In the genomic region with DNA sequence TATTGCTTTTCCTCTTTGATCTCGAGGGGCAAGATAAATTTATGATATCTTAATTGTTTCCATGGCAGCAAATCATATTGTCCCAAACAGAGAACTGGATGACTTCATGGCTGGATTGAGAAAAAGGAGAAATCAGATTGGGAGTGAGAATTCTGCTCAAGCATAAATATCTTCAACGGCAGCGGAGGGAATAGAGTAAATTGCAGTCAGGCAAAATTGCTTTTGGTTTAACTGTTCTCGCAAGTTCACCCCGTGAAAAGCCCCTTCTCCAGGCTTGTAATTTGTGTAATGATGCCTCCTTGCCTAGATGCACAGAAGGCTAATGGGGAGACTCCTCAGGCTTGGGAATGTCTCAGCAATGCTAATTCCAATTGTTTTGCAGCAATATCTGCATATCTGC, we compare ENCODE assay signal across 7 mouse cellular contexts.
DNase-seq lines count a peak whose midpoint lies in the region; ATAC-seq and TF ChIP-seq lines count a peak whose summit lies in the region.

No protein-coding gene starts in this region.

- H3K9me3 ChIP-seq in forebrain, embryonic 14.5 days (replicated peaks; ENCODE audit: control insufficient read depth, low read length) = no peaks in the 10 kb centered on the region
- no peaks in the 10 kb centered on the region for H3K9me3 ChIP-seq in hindbrain, embryonic 15.5 days
- no peaks in the 10 kb centered on the region for H3K9me3 ChIP-seq in neural tube, embryonic 12.5 days

- TF ChIP-seq CTCF in layer of hippocampus, adult 2 months (conservative IDR thresholded peaks at IDR 0.05) = no peak

- H3K4me3 ChIP-seq in layer of hippocampus, adult 2 months = peak overlapping the region; percentile 44
- no peak overlapping the region for H3K4me3 ChIP-seq in forebrain, embryonic 14.5 days (ENCODE audit: low read depth, low read length)
- peak overlapping the region; percentile 4; the same call in 1 of the 2 replicates for H3K4me3 ChIP-seq in hindbrain, embryonic 15.5 days
- H3K4me3 ChIP-seq in neural tube, embryonic 12.5 days = no peak overlapping the region

- H3K4me1 ChIP-seq in forebrain, embryonic 14.5 days (ENCODE audit: control insufficient read depth, insufficient read depth, low read length) = peaks cover 11% of the 10 kb centered on the region
- H3K4me1 ChIP-seq in hindbrain, embryonic 15.5 days (replicated peaks) = peaks cover 29% of the 10 kb centered on the region
- peaks cover 16% of the 10 kb centered on the region; the same call in 1 of the 2 replicates for H3K4me1 ChIP-seq in neural tube, embryonic 12.5 days

- H3K9ac ChIP-seq in forebrain, embryonic 14.5 days (ENCODE audit: low read length) = no peak overlapping the region
- H3K9ac ChIP-seq in hindbrain, embryonic 15.5 days = 0 out of 2 replicates have a peak overlapping the region, but pooled peaks have one; percentile 11
- no peak overlapping the region for H3K9ac ChIP-seq in neural tube, embryonic 12.5 days

- intact Hi-C loops in left cerebral cortex, postnatal 4 days (cut with DNase I) = no loop called here

- H3K36me3 ChIP-seq in forebrain, embryonic 14.5 days (ENCODE audit: control insufficient read depth, insufficient read depth, low read length) = no peaks in the 10 kb centered on the region
- no peaks in the 10 kb centered on the region for H3K36me3 ChIP-seq in hindbrain, embryonic 15.5 days
- H3K36me3 ChIP-seq in neural tube, embryonic 12.5 days = no peaks in the 10 kb centered on the region

- WGBS in forebrain, embryonic 14.5 days = 37% methylated on average over 5 of the region's 5 CpGs
- 26% methylated on average over 5 of the region's 5 CpGs for WGBS in hindbrain, embryonic 15.5 days
- 24% methylated on average over 5 of the region's 5 CpGs for WGBS in neural tube, embryonic 12.5 days

- peak overlapping the region; percentile 46; the same call in 1 of the 2 replicates for H3K27ac ChIP-seq in layer of hippocampus, adult 2 months
- no peak overlapping the region for H3K27ac ChIP-seq in forebrain, embryonic 14.5 days (ENCODE audit: low read depth, low read length)
- H3K27ac ChIP-seq in hindbrain, embryonic 15.5 days (replicated peaks) = peak overlapping the region; percentile 82
- H3K27ac ChIP-seq in neural tube, embryonic 12.5 days = no peak overlapping the region

- no peaks in the 10 kb centered on the region for H3K27me3 ChIP-seq in forebrain, embryonic 14.5 days (replicated peaks; ENCODE audit: control insufficient read depth, insufficient read depth, low read length)
- H3K27me3 ChIP-seq in hindbrain, embryonic 15.5 days = no peaks in the 10 kb centered on the region
- H3K27me3 ChIP-seq in neural tube, embryonic 12.5 days (replicated peaks) = no peaks in the 10 kb centered on the region

- H3K4me2 ChIP-seq in forebrain, embryonic 14.5 days (ENCODE audit: low read length) = peak overlapping the region; percentile 28
- H3K4me2 ChIP-seq in hindbrain, embryonic 15.5 days = peak overlapping the region; percentile 43
- peak overlapping the region; percentile 48 for H3K4me2 ChIP-seq in neural tube, embryonic 12.5 days (replicated peaks)

- peak; percentile 47; the same call in 1 of the 2 replicates for ATAC-seq in forebrain, embryonic 14.5 days
- ATAC-seq in hindbrain, embryonic 15.5 days (ENCODE audit: low FRiP score, low read depth) = peak; percentile 37; the same call in 1 of the 2 replicates
- no peak for ATAC-seq in neural tube, embryonic 12.5 days (ENCODE audit: low FRiP score, low read depth)

- no peak for DNase-seq in layer of hippocampus, adult 2 months (ENCODE audit: low spot score in 2 of 2)
- DNase-seq in layer of hippocampus, adult 11-12 months (ENCODE audit: low spot score) = no peak
- DNase-seq in forebrain, embryonic 14.5 days (ENCODE audit: low spot score) = peak; percentile 54
- no peak for DNase-seq in left cerebral cortex, postnatal 4 days
- no peak for DNase-seq in c-Kit-positive CD71-positive TER-119-positive erythroid progenitor cells, embryonic 14.5 days (ENCODE audit: low spot score)

Comparison
In these comparisons a context has a peak if more than half of its experiments do, and no peak if none do; other contexts are left out.
1. H3K27ac ChIP-seq: peak in layer of hippocampus, adult 2 months (single experiment) and hindbrain, embryonic 15.5 days (single experiment); none in forebrain, embryonic 14.5 days (single experiment) and neural tube, embryonic 12.5 days (single experiment).
2. H3K4me3 ChIP-seq: peak in layer of hippocampus, adult 2 months (single experiment) and hindbrain, embryonic 15.5 days (single experiment); none in forebrain, embryonic 14.5 days (single experiment) and neural tube, embryonic 12.5 days (single experiment).
3. Peak in every context shown above with its lines, with median percentiles within 50 percentile points of each other: H3K4me2 ChIP-seq.